Mouse (Mus musculus) central nervous system, embryonic 11.5 days (tissue): Measurements from ENCODE around the gene Ppbp. TPM values are rescaled to one million over a fixed set of nuclear protein-coding genes. Genes with fewer than 3 reads are reported as not detected.

ENCODE experiments used
- polyA plus RNA-seq: library from polyadenylated mRNA; depleted of rRNA; stranded (reverse); fragments of >200 nt; gene quantifications from 2 replicates; pipeline ENCODE4 v1.2.3, GENCODE M21; 2012; rRNA removed

Gene Ppbp
- 15.5 and 22.9 TPM in 2 replicates for polyA plus RNA-seq

GRCm38 (mm10) chr5:90768218-90768617 is at the start of gene Ppbp:
TSS of gene Ppbp (plus strand) at chr5:90768518.

GRCm38 (mm10) chr5:90759077-90760065 is 8.9 kb upstream of the Ppbp start, which contains the start of gene Cxcl5:
TSS of gene Cxcl5 (plus strand) at chr5:90759360.

GRCm38 (mm10) chr5:90771880-90772653 is 3.7 kb downstream of the Ppbp start, which contains the start of gene Pf4:
TSS of gene Pf4 (plus strand) at chr5:90772435.

GRCm38 (mm10) chr5:90785659-90786588 is 17.6 kb downstream of the Ppbp start, which contains the start of gene Cxcl3:
TSS of gene Cxcl3 (plus strand) at chr5:90786103.

GRCm38 (mm10) chr5:90794195-90794625 is 25.9 kb downstream of the Ppbp start, which contains the start of gene Cxcl15:
TSS of gene Cxcl15 (plus strand) at chr5:90794534.

Other genes starting within 250 kb of the Ppbp start
- gene Afm, start 249.6 kb upstream of the Ppbp start, polyA plus RNA-seq: 0.46 and 1.0 TPM in 2 replicates
- 0.04 and 0.11 TPM in 2 replicates for gene 5830473C10Rik, start 207.4 kb upstream of the Ppbp start, polyA plus RNA-seq
- 0.46 and 0.83 TPM in 2 replicates for gene Rassf6, start 127.9 kb upstream of the Ppbp start, polyA plus RNA-seq
- gene Cxcl5, start 9.2 kb upstream of the Ppbp start, polyA plus RNA-seq: 0.25 and 0.40 TPM in 2 replicates
- gene Pf4, start 3.9 kb downstream of the Ppbp start, polyA plus RNA-seq: 74.4 and 173 TPM in 2 replicates
- 0.04 TPM in 1 of 2 replicates, not detected in the other for gene Cxcl3, start 17.6 kb downstream of the Ppbp start, polyA plus RNA-seq
- 0.25 TPM in 1 of 2 replicates, not detected in the other for gene Cxcl15, start 26.0 kb downstream of the Ppbp start, polyA plus RNA-seq
- 0.07 and 0.22 TPM in 2 replicates for gene Cxcl1, start 122.7 kb downstream of the Ppbp start, polyA plus RNA-seq
- not detected in 2 replicates for gene Cxcl2, start 135.4 kb downstream of the Ppbp start, polyA plus RNA-seq
- 32.9 and 63.3 TPM in 2 replicates for gene Mthfd2l, start 162.6 kb downstream of the Ppbp start, polyA plus RNA-seq